Mouse (Mus musculus): ENCODE results near the gene Zfp827. TPM values are rescaled to one million over a fixed set of nuclear protein-coding genes. Genes with fewer than 3 reads are reported as not detected.

Zfp827 gene
- total RNA-seq, 2 experiments from 2014 or later, result 9.4 to 10.6 TPM

GRCm38 (mm10) chr8:79222106-79222751, 194.0 kb downstream of the Zfp827 start:
- DNase-seq, result peak in 1 of 2 experiments; percentile 15

GRCm38 (mm10) chr8:79222752-79223141, 194.5 kb downstream of the Zfp827 start:
- no peak for DNase-seq

GRCm38 (mm10) chr8:79224363-79224762, 196.1 kb downstream of the Zfp827 start:
- DNase-seq, result no peak

- peak in 1 of 2 experiments; percentile 60 for DNase-seq
Observed at GRCm38 (mm10) chr8:79225586-79225985, 197.3 kb downstream of the Zfp827 start.

GRCm38 (mm10) chr8:79226046-79226445, 197.8 kb downstream of the Zfp827 start:
- DNase-seq, result no peak

- DNase-seq, result no peak
Observed at GRCm38 (mm10) chr8:79227194-79227593, 199.0 kb downstream of the Zfp827 start.

GRCm38 (mm10) chr8:79227916-79228315, 199.7 kb downstream of the Zfp827 start:
- no peak for DNase-seq

GRCm38 (mm10) chr8:79229266-79229888, 201.1 kb downstream of the Zfp827 start:
- no peak for DNase-seq

GRCm38 (mm10) chr8:79239320-79239719, 211.1 kb downstream of the Zfp827 start:
- no peak for DNase-seq

GRCm38 (mm10) chr8:79239996-79240395, 211.8 kb downstream of the Zfp827 start:
- no peak for DNase-seq

Other genes starting within 250 kb of the Zfp827 start
- 10 to 100 TPM; 63.9 to 71.7 TPM for gene Lsm6, start 207.3 kb upstream of the Zfp827 start, total RNA-seq (2021)
- gene 1700011L22Rik, start 220.1 kb downstream of the Zfp827 start, total RNA-seq (2021), result not detected